Mouse (Mus musculus): ENCODE results near the gene Xpr1.

The Xpr1 gene

GRCm38 (mm10) chr1:155250531-155251135, 166.6 kb downstream of the Xpr1 start:
- no peak for DNase-seq (ENCODE audit: low spot score)

- DNase-seq (ENCODE audit: low spot score): no peak
Measured at GRCm38 (mm10) chr1:155249896-155250295, 167.3 kb downstream of the Xpr1 start.

GRCm38 (mm10) chr1:155248041-155248440, 169.2 kb downstream of the Xpr1 start:
- no peak for DNase-seq (ENCODE audit: low spot score)

- DNase-seq (ENCODE audit: low spot score): no peak
Measured at GRCm38 (mm10) chr1:155247441-155247840, 169.8 kb downstream of the Xpr1 start.

- DNase-seq (ENCODE audit: low spot score): no peak
Measured at GRCm38 (mm10) chr1:155245516-155245915, 171.7 kb downstream of the Xpr1 start.

GRCm38 (mm10) chr1:155244771-155245211, 172.4 kb downstream of the Xpr1 start:
- no peak for DNase-seq (ENCODE audit: low spot score)

GRCm38 (mm10) chr1:155243797-155244770, 173.1 kb downstream of the Xpr1 start, which contains the start of gene BC034090:
Gene BC034090 (minus strand): TSS chr1:155244444.
- no peak for DNase-seq (ENCODE audit: low spot score)

- DNase-seq (ENCODE audit: low spot score): no peak
Measured at GRCm38 (mm10) chr1:155242488-155242745, 174.8 kb downstream of the Xpr1 start.

- no peak for DNase-seq (ENCODE audit: low spot score)
Measured at GRCm38 (mm10) chr1:155241701-155242487, 175.3 kb downstream of the Xpr1 start.

- DNase-seq (ENCODE audit: low spot score): no peak
Measured at GRCm38 (mm10) chr1:155239962-155240717, 177.1 kb downstream of the Xpr1 start.

- DNase-seq (ENCODE audit: low spot score): no peak
Measured at GRCm38 (mm10) chr1:155239169-155239568, 178.0 kb downstream of the Xpr1 start.

GRCm38 (mm10) chr1:155238126-155238525, 179.1 kb downstream of the Xpr1 start:
- no peak for DNase-seq (ENCODE audit: low spot score)

GRCm38 (mm10) chr1:155237390-155237789, 179.8 kb downstream of the Xpr1 start:
- no peak for DNase-seq (ENCODE audit: low spot score)

GRCm38 (mm10) chr1:155236306-155237024, 180.8 kb downstream of the Xpr1 start:
- DNase-seq (ENCODE audit: low spot score): no peak

GRCm38 (mm10) chr1:155235641-155236040, 181.6 kb downstream of the Xpr1 start:
- DNase-seq (ENCODE audit: low spot score): no peak

GRCm38 (mm10) chr1:155233931-155234607, 183.1 kb downstream of the Xpr1 start:
- DNase-seq (ENCODE audit: low spot score): no peak

- DNase-seq (ENCODE audit: low spot score): no peak
Measured at GRCm38 (mm10) chr1:155233378-155233777, 183.8 kb downstream of the Xpr1 start.

- no peak for DNase-seq (ENCODE audit: low spot score)
Measured at GRCm38 (mm10) chr1:155232786-155233185, 184.4 kb downstream of the Xpr1 start.

GRCm38 (mm10) chr1:155232385-155232784, 184.8 kb downstream of the Xpr1 start:
- DNase-seq (ENCODE audit: low spot score): no peak

Measured in c-Kit-positive CD71-positive TER-119-positive erythroid progenitor cells, embryonic 14.5 days (primary cell).